Mouse (Mus musculus): ENCODE measurements around the gene Sp7. TPM values are rescaled to one million over a fixed set of nuclear protein-coding genes. Genes with fewer than 3 reads are reported as not detected.
A peak's percentile ranks its signal among the peaks of the same experiment; 100 is the strongest.

The Sp7 gene
- total RNA-seq (2021) = not detected
- long read RNA-seq, experiment 1 = 0 reads
- long read RNA-seq, experiment 2 = 0 reads

DNA sequence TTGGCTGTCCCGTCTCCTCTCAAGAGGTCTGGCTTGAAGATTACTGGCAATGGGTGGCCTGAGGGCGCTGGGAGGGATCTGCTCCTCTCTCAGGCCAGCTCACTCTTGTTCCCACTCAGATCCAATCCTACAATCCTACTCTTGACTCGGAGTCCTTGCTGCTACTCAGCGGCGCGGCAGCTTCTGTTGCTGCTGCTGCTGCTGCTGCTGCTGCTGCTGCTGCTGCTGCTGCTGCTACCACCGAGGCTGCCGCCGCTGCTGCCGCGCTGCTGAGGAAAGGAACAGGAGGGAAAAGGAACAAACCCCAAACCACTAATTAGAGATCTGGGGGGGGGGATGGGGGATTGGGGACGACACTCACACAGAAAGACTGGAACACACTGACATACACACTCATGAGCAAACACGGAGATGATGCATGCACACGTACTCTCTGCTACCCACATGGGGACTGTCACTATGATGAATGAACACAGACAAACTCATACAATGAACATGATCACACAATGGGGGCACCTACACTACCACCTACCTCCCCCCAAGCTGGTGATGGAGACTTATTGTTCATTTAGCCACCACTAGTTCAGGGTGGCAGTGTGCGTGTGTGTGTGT lies at the start of gene Sp7:
TSS of gene Sp7 (minus strand) at position 450 of the 612 bp plus-strand sequence.
- DNase-seq = no peak

DNA sequence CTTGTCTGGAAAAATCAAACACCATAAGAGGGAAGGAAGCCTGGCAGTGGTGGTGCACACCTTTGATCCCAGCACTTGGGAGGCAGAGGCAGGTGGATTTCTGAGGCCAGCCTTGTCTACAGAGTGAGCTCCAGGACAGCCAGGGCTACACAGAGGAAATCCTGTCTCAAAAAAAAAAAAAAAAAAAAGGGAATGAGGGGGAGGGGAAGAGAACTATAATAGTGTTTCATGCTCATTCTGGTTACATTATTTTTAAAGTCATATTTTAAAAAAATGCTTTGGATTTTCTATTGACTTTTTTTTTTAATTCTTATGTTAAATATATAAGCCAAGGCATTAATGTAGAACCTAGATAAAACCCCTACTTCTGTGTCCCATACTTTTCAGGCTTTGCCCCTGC lies 46.7 kb upstream of the Sp7 start:
- no peak for DNase-seq

GRCm38 (mm10) chr15:102411077-102411476 lies 44.1 kb upstream of the Sp7 start:
- DNase-seq = no peak

GRCm38 (mm10) chr15:102409286-102409685 lies 42.3 kb upstream of the Sp7 start:
- no peak for DNase-seq

- no peak for DNase-seq
These were observed 41.7 kb upstream of the Sp7 start for GRCm38 (mm10) chr15:102408558-102409130.

DNA sequence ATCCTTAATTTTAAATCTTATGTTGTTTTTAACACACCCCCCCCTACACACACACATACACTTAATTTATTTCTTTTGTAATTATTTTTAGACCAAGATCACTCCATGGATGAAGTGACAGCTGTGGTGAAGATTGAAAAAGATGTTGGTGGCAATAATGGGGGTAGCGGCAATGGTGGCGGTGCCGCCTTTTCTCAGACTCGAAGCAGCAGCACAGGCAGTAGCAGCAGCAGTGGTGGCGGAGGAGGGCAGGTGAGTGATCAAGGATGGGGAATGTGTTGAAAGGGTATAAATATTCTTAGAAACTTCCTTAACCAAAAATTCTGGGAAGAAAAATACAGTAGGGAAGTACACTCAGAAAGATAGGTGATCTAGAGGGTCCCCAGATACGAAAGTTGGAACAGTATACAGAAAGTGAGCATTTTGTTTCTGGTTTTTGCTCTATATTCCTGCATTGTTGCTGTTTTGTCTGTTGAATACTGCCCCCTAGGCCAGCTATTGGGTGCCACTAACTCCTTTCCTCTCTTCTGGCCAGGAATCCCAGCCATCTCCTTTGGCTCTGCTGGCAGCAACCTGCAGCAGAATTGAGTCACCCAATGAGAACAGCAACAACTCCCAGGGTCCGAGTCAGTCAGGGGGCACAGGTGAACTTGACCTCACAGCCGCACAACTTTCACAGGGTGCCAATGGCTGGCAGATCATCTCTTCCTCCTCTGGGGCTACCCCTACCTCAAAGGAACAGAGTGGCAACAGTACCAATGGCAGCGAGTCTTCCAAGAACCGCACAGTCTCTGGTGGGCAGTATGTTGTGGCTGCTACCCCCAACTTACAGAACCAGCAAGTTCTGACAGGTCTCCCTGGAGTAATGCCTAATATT lies 40.9 kb upstream of the Sp7 start:
- no peak for DNase-seq

GRCm38 (mm10) chr15:102406912-102407580 lies 40.1 kb upstream of the Sp7 start:
- no peak for DNase-seq

- peak; percentile 93 for DNase-seq
These were observed 39.4 kb upstream of the Sp7 start for GRCm38 (mm10) chr15:102406196-102406911.

DNA sequence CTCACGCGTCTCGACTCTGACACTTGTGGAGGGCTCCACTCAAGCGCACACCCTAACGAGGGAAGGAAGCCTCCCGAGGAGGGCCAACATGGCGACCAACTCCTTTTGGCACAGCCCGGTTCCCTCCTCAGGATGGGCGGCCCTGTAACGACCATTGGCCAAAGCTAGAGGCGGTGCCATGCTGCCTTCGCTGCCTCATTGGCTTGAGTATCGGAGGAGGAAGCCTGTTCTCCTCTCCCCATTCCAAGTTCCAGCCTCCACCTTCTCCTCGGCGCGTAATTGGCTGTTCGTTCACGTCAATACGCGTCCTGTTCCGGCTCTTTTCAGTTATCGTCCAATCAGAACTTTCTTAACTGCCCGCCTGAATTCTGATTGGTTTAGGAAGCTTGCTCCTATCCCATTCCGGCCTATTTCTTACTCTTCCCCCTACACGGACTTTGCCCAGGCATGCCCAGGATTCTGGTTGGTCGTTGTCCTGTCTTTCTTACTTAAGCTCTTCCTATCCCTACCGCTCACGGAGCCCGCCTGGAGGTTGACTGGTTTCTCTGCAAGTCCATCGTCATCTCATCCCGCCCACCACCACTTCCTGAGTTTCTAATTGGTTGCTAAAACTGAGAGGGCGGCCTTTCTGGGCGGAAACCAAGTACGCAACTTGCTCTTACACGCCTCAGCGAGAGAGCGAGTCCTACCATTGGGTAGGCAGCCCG lies 38.7 kb upstream of the Sp7 start, which contains the start of gene Sp1:
TSS of gene Sp1 (plus strand) at position 655 of the 707 bp plus-strand sequence.
- peak; percentile 100 for DNase-seq

DNA sequence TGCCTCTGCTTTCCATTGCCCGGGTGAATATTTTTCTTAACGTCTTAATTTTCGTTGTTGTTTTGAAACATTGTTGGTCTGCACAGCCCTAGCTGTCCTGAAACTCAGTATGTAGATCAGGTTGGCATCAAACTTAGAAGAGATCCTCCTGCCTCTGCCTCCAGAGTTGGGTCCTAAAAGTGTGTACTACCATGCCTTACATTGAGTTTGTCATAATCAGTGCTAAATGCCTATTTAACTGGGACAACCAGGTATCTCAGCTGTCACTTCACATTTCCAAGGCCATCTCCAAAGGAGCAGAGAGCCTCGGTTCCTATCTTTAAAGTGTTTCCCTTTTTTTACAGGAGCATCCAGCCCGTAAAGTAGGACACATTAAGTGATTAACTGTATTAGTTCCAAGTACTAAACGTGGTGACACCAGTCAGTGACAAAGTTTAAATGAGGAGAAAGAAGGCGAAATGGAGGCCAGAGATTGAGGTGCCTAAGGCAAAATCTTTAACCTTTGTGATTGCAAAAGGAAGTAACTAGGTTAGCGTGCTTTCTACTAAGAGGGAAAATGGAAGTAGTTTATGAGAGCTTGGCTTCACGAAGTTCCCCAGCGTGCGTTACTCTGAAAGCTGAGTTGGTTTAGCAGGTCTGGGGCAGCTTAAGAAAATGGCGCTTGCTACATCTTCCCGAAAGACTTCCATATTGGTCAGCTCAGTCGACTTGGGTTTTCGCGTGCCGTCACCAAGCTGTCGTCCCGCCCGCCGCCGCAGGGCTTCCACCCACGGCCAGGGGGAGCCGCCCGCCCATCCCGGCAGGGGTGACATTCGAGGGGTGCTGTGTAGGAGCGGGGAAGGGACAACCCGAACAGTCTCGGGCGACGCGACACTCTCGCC lies 37.9 kb upstream of the Sp7 start:
- DNase-seq = no peak

DNA sequence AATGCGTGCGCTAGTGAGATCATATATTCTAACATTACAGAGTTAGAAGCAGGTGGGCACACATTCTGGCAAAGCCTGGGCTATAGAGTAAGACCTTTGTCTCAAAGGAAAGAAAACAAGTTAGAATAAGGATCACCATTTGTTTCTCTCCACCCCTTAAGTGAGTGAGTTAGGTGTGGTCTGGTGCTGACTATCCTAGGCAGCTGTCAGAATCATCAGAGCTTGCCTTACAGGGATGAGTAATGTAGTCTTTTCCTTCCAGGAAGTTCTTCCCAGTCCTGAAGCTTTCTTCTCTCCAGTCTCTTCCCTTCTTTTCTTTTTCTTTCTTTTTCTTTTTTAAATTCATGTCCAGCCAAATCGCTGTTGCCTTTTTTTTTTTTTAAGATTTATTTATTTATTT lies 35.2 kb upstream of the Sp7 start:
- no peak for DNase-seq

GRCm38 (mm10) chr15:102401278-102401677 lies 34.3 kb upstream of the Sp7 start:
- no peak for DNase-seq

- DNase-seq = no peak
These were observed 33.6 kb upstream of the Sp7 start for GRCm38 (mm10) chr15:102400476-102401045.

GRCm38 (mm10) chr15:102399229-102400221 lies 32.5 kb upstream of the Sp7 start:
- peak; percentile 97 for DNase-seq

DNA sequence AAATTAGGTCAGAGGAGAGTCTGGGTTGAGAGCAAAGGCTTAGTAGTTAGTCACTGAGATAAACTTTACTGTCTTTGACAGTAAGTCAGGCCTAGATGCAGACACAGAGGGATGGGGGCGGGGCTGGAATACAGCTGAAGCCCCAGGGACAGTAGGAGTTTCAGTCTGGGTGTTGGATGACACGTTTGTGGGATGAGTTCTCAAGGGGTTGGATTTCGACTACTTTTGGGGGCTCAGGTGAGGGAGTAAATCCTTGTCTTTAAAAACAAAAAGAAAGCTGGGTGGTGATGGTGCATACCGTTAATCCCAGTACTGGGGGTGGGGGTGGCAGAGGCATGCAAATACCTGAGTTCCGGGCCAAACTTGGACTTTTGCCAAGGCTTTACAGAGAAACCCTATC lies 31.6 kb upstream of the Sp7 start:
- DNase-seq = no peak

GRCm38 (mm10) chr15:102395061-102395460 lies 28.1 kb upstream of the Sp7 start:
- peak; percentile 21 for DNase-seq

GRCm38 (mm10) chr15:102393584-102394014 lies 26.6 kb upstream of the Sp7 start:
- no peak for DNase-seq

- DNase-seq = no peak
These were observed 25.5 kb upstream of the Sp7 start for GRCm38 (mm10) chr15:102392520-102392919.

Data from gastrocnemius, postnatal 25 days (tissue).